9 mouse cellular contexts compared by ENCODE assay signal in the genomic region with DNA sequence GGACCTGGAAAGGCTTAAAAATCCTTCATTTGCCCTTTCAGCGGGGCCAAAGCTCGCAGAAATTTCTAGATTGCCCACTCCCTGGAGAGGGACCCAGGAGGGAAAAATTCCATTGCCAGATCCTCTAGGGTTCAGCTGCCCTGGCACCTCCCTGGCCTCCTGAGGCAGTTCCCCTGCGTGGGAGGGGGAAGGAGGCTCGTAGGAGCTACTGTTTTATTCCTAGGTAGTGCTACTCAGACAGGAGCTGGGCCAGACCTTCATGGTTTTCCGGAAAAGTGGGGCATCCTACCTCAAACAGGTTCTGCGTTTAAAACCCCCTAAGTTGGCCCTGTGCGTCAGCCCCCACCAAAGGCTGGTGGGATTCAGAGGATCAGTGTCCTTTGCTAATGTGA. TPM values are rescaled to one million over a fixed set of nuclear protein-coding genes. Genes with fewer than 3 reads are reported as not detected.
A peak's percentile ranks its signal among the peaks of the same experiment; 100 is the strongest.
DNase-seq lines count a peak whose midpoint lies in the region; ATAC-seq lines count a peak whose summit lies in the region.
"Had no signal": no experiment of that assay in that cellular context is flagged by ENCODE, and none has a peak within 500 bp of the region (broad histone marks: within the 10 kb centered on the region; RNA-seq: fewer than 3 reads in every experiment).

No protein-coding gene starts in this region.

- no peaks in the 10 kb centered on the region for H3K9me3 ChIP-seq in kidney, embryonic 14.5 days (ENCODE audit: control insufficient read depth, low read length)
- H3K9me3 ChIP-seq in forebrain, embryonic 14.5 days (replicated peaks; ENCODE audit: control insufficient read depth, low read length) = no peaks in the 10 kb centered on the region
- no peaks in the 10 kb centered on the region for H3K9me3 ChIP-seq in midbrain, embryonic 16.5 days (replicated peaks; ENCODE audit: control insufficient read depth, low read length, poor library complexity, severe bottlenecking)
- H3K9me3 ChIP-seq: liver, embryonic 15.5 days had no signal

- H3K27me3 ChIP-seq in kidney, embryonic 14.5 days (ENCODE audit: control insufficient read depth, insufficient read depth, low read length) = peaks cover 86% of the 10 kb centered on the region
- H3K27me3 ChIP-seq in forebrain, embryonic 14.5 days (replicated peaks; ENCODE audit: control insufficient read depth, insufficient read depth, low read length) = peaks cover 68% of the 10 kb centered on the region
- peaks cover 47% of the 10 kb centered on the region for H3K27me3 ChIP-seq in midbrain, embryonic 16.5 days (ENCODE audit: control insufficient read depth, insufficient read depth, low read depth, low read length)

- no peak overlapping the region for H3K9ac ChIP-seq in kidney, embryonic 14.5 days (ENCODE audit: low read depth, low read length)
- H3K9ac ChIP-seq in forebrain, embryonic 14.5 days (ENCODE audit: low read length) = peak overlapping the region; percentile 64
- peak overlapping the region; percentile 93 for H3K9ac ChIP-seq in midbrain, embryonic 16.5 days (ENCODE audit: low read depth, low read length)
- H3K9ac ChIP-seq: liver, embryonic 15.5 days had no signal

- H3K4me2 ChIP-seq in kidney, embryonic 14.5 days (replicated peaks; ENCODE audit: low read depth, low read length) = peak overlapping the region; percentile 90
- peak overlapping the region; percentile 65 for H3K4me2 ChIP-seq in forebrain, embryonic 14.5 days (ENCODE audit: low read length)
- peak overlapping the region; percentile 64 for H3K4me2 ChIP-seq in midbrain, embryonic 16.5 days (ENCODE audit: low read length)

- no peak for DNase-seq in kidney, postnatal 14 days
- DNase-seq in cerebellum, adult 18-20 months = peak; percentile 71 to 80
- no peak for DNase-seq in forebrain, embryonic 14.5 days (ENCODE audit: low spot score)
- DNase-seq in layer of hippocampus, postnatal 25 days (ENCODE audit: extremely low spot score in 1 of 2, low spot score in 1 of 2) = no peak
- DNase-seq in right cerebral cortex, postnatal 36 days (ENCODE audit: low spot score in 2 of 2) = no peak
- no peak for DNase-seq in kidney, adult 11 months

- H3K36me3 ChIP-seq in kidney, embryonic 14.5 days (ENCODE audit: control insufficient read depth, insufficient read depth, low read length) = no peaks in the 10 kb centered on the region
- no peaks in the 10 kb centered on the region for H3K36me3 ChIP-seq in forebrain, embryonic 14.5 days (ENCODE audit: control insufficient read depth, insufficient read depth, low read length)
- no peaks in the 10 kb centered on the region for H3K36me3 ChIP-seq in midbrain, embryonic 16.5 days (ENCODE audit: control insufficient read depth, insufficient read depth, low read length)
- H3K36me3 ChIP-seq: liver, embryonic 15.5 days had no signal

- no peak for ATAC-seq in kidney, embryonic 14.5 days (ENCODE audit: low FRiP score, low TSS enrichment)
- peak; percentile 25; the same call in 1 of the 2 replicates for ATAC-seq in forebrain, embryonic 14.5 days
- peak; percentile 22 for ATAC-seq in midbrain, embryonic 16.5 days

- peak overlapping the region; percentile 41 for H3K4me3 ChIP-seq in kidney, embryonic 14.5 days (ENCODE audit: low read length)
- peak overlapping the region; percentile 47 for H3K4me3 ChIP-seq in forebrain, embryonic 14.5 days (ENCODE audit: low read depth, low read length)
- peak overlapping the region; percentile 78 for H3K4me3 ChIP-seq in midbrain, embryonic 16.5 days (ENCODE audit: low read depth, low read length)
- H3K4me3 ChIP-seq: liver, embryonic 15.5 days had no signal

- H3K27ac ChIP-seq in kidney, embryonic 14.5 days (ENCODE audit: low read depth, low read length) = no peak overlapping the region
- 0 out of 2 replicates have a peak overlapping the region, but pooled peaks have one; percentile 44 for H3K27ac ChIP-seq in forebrain, embryonic 14.5 days (ENCODE audit: low read depth, low read length)
- H3K27ac ChIP-seq in midbrain, embryonic 16.5 days (ENCODE audit: low read length) = peak overlapping the region; percentile 87
- H3K27ac ChIP-seq: liver, embryonic 15.5 days had no signal

- peaks cover 9% of the 10 kb centered on the region; the same call in 1 of the 2 replicates for H3K4me1 ChIP-seq in kidney, embryonic 14.5 days (ENCODE audit: control insufficient read depth, insufficient read depth, low read length)
- H3K4me1 ChIP-seq in forebrain, embryonic 14.5 days (ENCODE audit: control insufficient read depth, insufficient read depth, low read length) = 0 out of 2 replicates have a peak, but pooled peaks cover 2% of the 10 kb centered on the region
- peaks cover 5% of the 10 kb centered on the region; the same call in 1 of the 2 replicates for H3K4me1 ChIP-seq in midbrain, embryonic 16.5 days (ENCODE audit: control insufficient read depth, insufficient read depth, low read length)
- H3K4me1 ChIP-seq: liver, embryonic 15.5 days had no signal

- WGBS in kidney, embryonic 14.5 days = 3% methylated on average over 7 of the region's 7 CpGs
- WGBS in forebrain, embryonic 14.5 days = under 1% methylated on average over 7 of the region's 7 CpGs
- WGBS in midbrain, embryonic 16.5 days = 1% methylated on average over 7 of the region's 7 CpGs

RNA-seq across cellular contexts. Expression of gene Ppp2r2c, which starts 0.9 kb away (rescaled TPM):
- not detected in 2 replicates for polyA plus RNA-seq in kidney, embryonic 14.5 days (2014; fragmentation: Nextera tagmentation; extraction: Ambion mirVana)
- 17.1 and 23.4 TPM in 2 replicates for polyA plus RNA-seq in forebrain, embryonic 14.5 days (2014; fragmentation: Nextera tagmentation; extraction: Ambion mirVana)
- polyA plus RNA-seq in midbrain, embryonic 16.5 days (2015; fragmentation: Nextera tagmentation; extraction: Ambion mirVana) = 56.8 and 61.1 TPM in 2 replicates
- total RNA-seq in layer of hippocampus, postnatal 25 days (2021) = 100 to 1,000 TPM; 388 to 418 TPM
- polyA plus RNA-seq: liver, embryonic 15.5 days had no signal

RNA-seq across cellular contexts. Expression of gene Man2b2, which starts 38.7 kb away (rescaled TPM):
- polyA plus RNA-seq in kidney, embryonic 14.5 days (2014; fragmentation: Nextera tagmentation; extraction: Ambion mirVana) = 5.1 and 11.2 TPM in 2 replicates
- 5.7 and 7.4 TPM in 2 replicates for polyA plus RNA-seq in forebrain, embryonic 14.5 days (2014; fragmentation: Nextera tagmentation; extraction: Ambion mirVana)
- polyA plus RNA-seq in midbrain, embryonic 16.5 days (2015; fragmentation: Nextera tagmentation; extraction: Ambion mirVana) = 11.5 and 11.6 TPM in 2 replicates
- 10 to 100 TPM; 27.8 to 28.2 TPM for total RNA-seq in layer of hippocampus, postnatal 25 days (2021)

Comparison
In these comparisons a context has a peak if more than half of its experiments do, and no peak if none do; other contexts are left out.
1. DNase-seq: peak in cerebellum, adult 18-20 months (2 of 2); none in kidney, postnatal 14 days (single experiment), forebrain, embryonic 14.5 days (single experiment), layer of hippocampus, postnatal 25 days (0 of 2), right cerebral cortex, postnatal 36 days (0 of 2) and kidney, adult 11 months (single experiment).
2. RNA of gene Ppp2r2c, which starts 0.9 kb away (polyA plus RNA-seq): 56.8 to 61.1 TPM in midbrain, embryonic 16.5 days and 17.1 to 23.4 TPM in forebrain, embryonic 14.5 days; not detected in kidney, embryonic 14.5 days; every median in the first group is over 10 times any median in the second.
3. Peak in every context shown above with its lines, with median percentiles within 50 percentile points of each other: H3K4me2 ChIP-seq and H3K4me3 ChIP-seq.